Mouse (Mus musculus): ENCODE measurements around the gene Ppp4r2. TPM values are rescaled to one million over a fixed set of nuclear protein-coding genes. Genes with fewer than 3 reads are reported as not detected.

Ppp4r2 gene
- polyA plus RNA-seq, 1 experiment from 2014 or later = 35.1 TPM

- H3K36me3 ChIP-seq (ENCODE audit: control insufficient read depth, insufficient read depth, low read length) = no peaks in the 10 kb centered on the region
- H3K27me3 ChIP-seq (ENCODE audit: control insufficient read depth, insufficient read depth, low read length) = no peaks in the 10 kb centered on the region
- H3K27ac ChIP-seq (ENCODE audit: low read depth, low read length) = no peak overlapping the region
- ATAC-seq (ENCODE audit: insufficient read depth, low FRiP score, low TSS enrichment) (no peak), DNase-seq (ENCODE audit: low spot score) (no peak)
- no peaks in the 10 kb centered on the region for H3K9me3 ChIP-seq (ENCODE audit: control insufficient read depth, low read length)
- H3K4me2 ChIP-seq (ENCODE audit: low read depth) = no peak overlapping the region
- WGBS = 73% methylated on average over 6 of the region's 6 CpGs
- no peak overlapping the region for H3K9ac ChIP-seq (ENCODE audit: low read length)
- H3K4me3 ChIP-seq (ENCODE audit: low read depth, low read length) = no peak overlapping the region
- H3K4me1 ChIP-seq (ENCODE audit: control insufficient read depth, insufficient read depth, low read length) = no peaks in the 10 kb centered on the region
Measured at GRCm38 (mm10) chr6:100873191-100873590, 39.8 kb downstream of the Ppp4r2 start.

- ATAC-seq (ENCODE audit: insufficient read depth, low FRiP score, low TSS enrichment) = no peak
- Histone ChIP-seq H3K36me3 (ENCODE audit: control insufficient read depth, insufficient read depth, low read length) (no peaks in the 10 kb centered on the region), H3K4me1 (ENCODE audit: control insufficient read depth, insufficient read depth, low read length) (no peaks in the 10 kb centered on the region), H3K27me3 (ENCODE audit: control insufficient read depth, insufficient read depth, low read length) (no peaks in the 10 kb centered on the region), H3K4me2 (ENCODE audit: low read depth) (no peak overlapping the region), H3K9me3 (ENCODE audit: control insufficient read depth, low read length) (no peaks in the 10 kb centered on the region), H3K9ac (ENCODE audit: low read length) (no peak overlapping the region), H3K27ac (ENCODE audit: low read depth, low read length) (no peak overlapping the region), H3K4me3 (ENCODE audit: low read depth, low read length) (no peak overlapping the region)
- 72% methylated on average over 20 of the region's 20 CpGs for whole genome bisulfite sequencing
- DNase-seq (ENCODE audit: low spot score) = peak; percentile 75
Measured at GRCm38 (mm10) chr6:100875862-100876623, 42.6 kb downstream of the Ppp4r2 start.

GRCm38 (mm10) chr6:100876624-100877017 lies 43.2 kb downstream of the Ppp4r2 start:
- 86% methylated on average over 12 of the region's 12 CpGs for WGBS
- Histone ChIP-seq H3K4me3 (ENCODE audit: low read depth, low read length) (no peak overlapping the region), H3K36me3 (ENCODE audit: control insufficient read depth, insufficient read depth, low read length) (no peaks in the 10 kb centered on the region), H3K27ac (ENCODE audit: low read depth, low read length) (no peak overlapping the region), H3K9ac (ENCODE audit: low read length) (no peak overlapping the region), H3K4me1 (ENCODE audit: control insufficient read depth, insufficient read depth, low read length) (no peaks in the 10 kb centered on the region), H3K4me2 (ENCODE audit: low read depth) (no peak overlapping the region), H3K9me3 (ENCODE audit: control insufficient read depth, low read length) (no peaks in the 10 kb centered on the region), H3K27me3 (ENCODE audit: control insufficient read depth, insufficient read depth, low read length) (no peaks in the 10 kb centered on the region)
- ATAC-seq (ENCODE audit: insufficient read depth, low FRiP score, low TSS enrichment) (no peak), DNase-seq (ENCODE audit: low spot score) (no peak)

GRCm38 (mm10) chr6:100878546-100878945 lies 45.1 kb downstream of the Ppp4r2 start:
- Histone ChIP-seq H3K4me2 (ENCODE audit: low read depth) (no peak overlapping the region), H3K4me3 (ENCODE audit: low read depth, low read length) (no peak overlapping the region), H3K27me3 (ENCODE audit: control insufficient read depth, insufficient read depth, low read length) (no peaks in the 10 kb centered on the region), H3K4me1 (ENCODE audit: control insufficient read depth, insufficient read depth, low read length) (peaks cover 2% of the 10 kb centered on the region; the same call in 1 of the 2 replicates), H3K27ac (ENCODE audit: low read depth, low read length) (no peak overlapping the region), H3K36me3 (ENCODE audit: control insufficient read depth, insufficient read depth, low read length) (no peaks in the 10 kb centered on the region), H3K9me3 (ENCODE audit: control insufficient read depth, low read length) (no peaks in the 10 kb centered on the region), H3K9ac (ENCODE audit: low read length) (no peak overlapping the region)
- WGBS = 84% methylated on average over 13 of the region's 13 CpGs
- no peak for ATAC-seq (ENCODE audit: insufficient read depth, low FRiP score, low TSS enrichment)
- no peak for DNase-seq (ENCODE audit: low spot score)

- no peak overlapping the region for H3K4me2 ChIP-seq (ENCODE audit: low read depth)
- DNase-seq (ENCODE audit: low spot score) (no peak), ATAC-seq (ENCODE audit: insufficient read depth, low FRiP score, low TSS enrichment) (no peak)
- H3K4me1 ChIP-seq (ENCODE audit: control insufficient read depth, insufficient read depth, low read length) = peaks cover 2% of the 10 kb centered on the region; the same call in 1 of the 2 replicates
- H3K27ac ChIP-seq (ENCODE audit: low read depth, low read length) = no peak overlapping the region
- no peak overlapping the region for H3K9ac ChIP-seq (ENCODE audit: low read length)
- H3K36me3 ChIP-seq (ENCODE audit: control insufficient read depth, insufficient read depth, low read length) = no peaks in the 10 kb centered on the region
- no peaks in the 10 kb centered on the region for H3K27me3 ChIP-seq (ENCODE audit: control insufficient read depth, insufficient read depth, low read length)
- H3K4me3 ChIP-seq (ENCODE audit: low read depth, low read length) = no peak overlapping the region
- H3K9me3 ChIP-seq (ENCODE audit: control insufficient read depth, low read length) = no peaks in the 10 kb centered on the region
- WGBS = 50% methylated on average over 10 of the region's 10 CpGs
Measured at GRCm38 (mm10) chr6:100879607-100880006, 46.2 kb downstream of the Ppp4r2 start.

- Histone ChIP-seq H3K4me3 (ENCODE audit: low read depth, low read length) (no peak overlapping the region), H3K4me1 (ENCODE audit: control insufficient read depth, insufficient read depth, low read length) (peaks cover 2% of the 10 kb centered on the region; the same call in 1 of the 2 replicates), H3K9me3 (ENCODE audit: control insufficient read depth, low read length) (no peaks in the 10 kb centered on the region), H3K4me2 (ENCODE audit: low read depth) (no peak overlapping the region), H3K27me3 (ENCODE audit: control insufficient read depth, insufficient read depth, low read length) (no peaks in the 10 kb centered on the region), H3K27ac (ENCODE audit: low read depth, low read length) (no peak overlapping the region), H3K9ac (ENCODE audit: low read length) (no peak overlapping the region), H3K36me3 (ENCODE audit: control insufficient read depth, insufficient read depth, low read length) (no peaks in the 10 kb centered on the region)
- no peak for DNase-seq (ENCODE audit: low spot score)
- 86% methylated on average over 9 of the region's 9 CpGs for WGBS
- ATAC-seq (ENCODE audit: insufficient read depth, low FRiP score, low TSS enrichment) = no peak
Measured at GRCm38 (mm10) chr6:100881657-100882056, 48.2 kb downstream of the Ppp4r2 start.

- no peaks in the 10 kb centered on the region for H3K27me3 ChIP-seq (ENCODE audit: control insufficient read depth, insufficient read depth, low read length)
- H3K4me2 ChIP-seq (ENCODE audit: low read depth) = no peak overlapping the region
- H3K36me3 ChIP-seq (ENCODE audit: control insufficient read depth, insufficient read depth, low read length) = no peaks in the 10 kb centered on the region
- no peak overlapping the region for H3K27ac ChIP-seq (ENCODE audit: low read depth, low read length)
- peak; percentile 36 for ATAC-seq (ENCODE audit: insufficient read depth, low FRiP score, low TSS enrichment)
- H3K4me3 ChIP-seq (ENCODE audit: low read depth, low read length) = no peak overlapping the region
- WGBS = 21% methylated on average over 15 of the region's 15 CpGs
- peak; percentile 85 for DNase-seq (ENCODE audit: low spot score)
- no peak overlapping the region for H3K9ac ChIP-seq (ENCODE audit: low read length)
- no peaks in the 10 kb centered on the region for H3K9me3 ChIP-seq (ENCODE audit: control insufficient read depth, low read length)
- H3K4me1 ChIP-seq (ENCODE audit: control insufficient read depth, insufficient read depth, low read length) = peaks cover 2% of the 10 kb centered on the region; the same call in 1 of the 2 replicates
Measured at GRCm38 (mm10) chr6:100882381-100883213, 49.2 kb downstream of the Ppp4r2 start.

GRCm38 (mm10) chr6:100883233-100883632 lies 49.8 kb downstream of the Ppp4r2 start:
- Histone ChIP-seq H3K9ac (ENCODE audit: low read length) (no peak overlapping the region), H3K4me2 (ENCODE audit: low read depth) (no peak overlapping the region), H3K4me3 (ENCODE audit: low read depth, low read length) (no peak overlapping the region), H3K9me3 (ENCODE audit: control insufficient read depth, low read length) (no peaks in the 10 kb centered on the region), H3K27ac (ENCODE audit: low read depth, low read length) (no peak overlapping the region), H3K4me1 (ENCODE audit: control insufficient read depth, insufficient read depth, low read length) (peaks cover 2% of the 10 kb centered on the region; the same call in 1 of the 2 replicates), H3K27me3 (ENCODE audit: control insufficient read depth, insufficient read depth, low read length) (no peaks in the 10 kb centered on the region), H3K36me3 (ENCODE audit: control insufficient read depth, insufficient read depth, low read length) (no peaks in the 10 kb centered on the region)
- 57% methylated on average over 13 of the region's 13 CpGs for WGBS
- DNase-seq (ENCODE audit: low spot score) (peak; percentile 26), ATAC-seq (ENCODE audit: insufficient read depth, low FRiP score, low TSS enrichment) (no peak)
